Comparison of ENCODE assay signal across 14 mouse cellular contexts in the genomic region with DNA sequence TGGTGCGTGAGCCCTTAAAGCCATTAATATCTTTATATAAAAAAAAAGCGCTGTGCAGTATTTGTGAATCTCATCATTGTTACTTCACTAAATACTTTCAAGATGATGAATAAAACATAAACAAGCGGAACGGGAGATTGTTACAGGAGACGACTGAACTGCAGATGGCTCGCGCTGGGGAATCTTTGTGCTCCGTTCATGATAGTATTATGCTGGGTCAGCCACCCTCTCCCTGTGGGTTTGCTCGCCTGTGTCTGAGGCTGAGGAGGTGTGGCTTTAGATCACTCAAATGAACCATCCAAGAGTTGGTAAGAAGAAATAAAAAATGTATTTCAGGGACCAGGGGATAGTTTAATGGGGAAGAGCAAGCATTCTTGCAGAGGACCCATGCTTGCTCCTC.
"Had no signal": no experiment of that assay in that cellular context is flagged by ENCODE, and none has a peak within 500 bp of the region (broad histone marks: within the 10 kb centered on the region; RNA-seq: fewer than 3 reads in every experiment).

No protein-coding gene starts in this region.

- H3K4me2 ChIP-seq: liver, embryonic 11.5 days; liver, embryonic 15.5 days; neural tube, embryonic 15.5 days had no signal

- H3K36me3 ChIP-seq: limb, embryonic 10.5 days; liver, embryonic 15.5 days; neural tube, embryonic 15.5 days had no signal

- H3K9me3 ChIP-seq: limb, embryonic 10.5 days; liver, embryonic 15.5 days; megakaryocyte, embryonic 14.5 days; neural tube, embryonic 15.5 days had no signal

- H3K4me3 ChIP-seq: left cerebral cortex, adult 2 months; limb, embryonic 10.5 days; liver, embryonic 15.5 days; megakaryocyte, embryonic 14.5 days; myocyte; neural tube, embryonic 15.5 days had no signal

- H3K4me1 ChIP-seq: liver, embryonic 15.5 days; megakaryocyte, embryonic 14.5 days had no signal

- H3K27ac ChIP-seq: left cerebral cortex, adult 2 months; limb, embryonic 10.5 days; liver, embryonic 15.5 days; macrophage; neural tube, embryonic 15.5 days had no signal

- H3K27me3 ChIP-seq: liver, embryonic 15.5 days had no signal

- DNase-seq: kidney, adult 8-10 months; right cerebral cortex, adult 18-20 months; right cerebral cortex, postnatal 25 days; thymus, adult 18-20 months; thymus, postnatal 14 days had no signal

- H3K9ac ChIP-seq: liver, embryonic 15.5 days; neural tube, embryonic 15.5 days had no signal

- ATAC-seq: intestine, postnatal 0 days had no signal
